Mouse (Mus musculus): ENCODE data around the gene Kif5c. TPM values are rescaled to one million over a fixed set of nuclear protein-coding genes. Genes with fewer than 3 reads are reported as not detected.
A peak's percentile ranks its signal among the peaks of the same experiment; 100 is the strongest.

Kif5c gene
- total and polyA plus RNA-seq, 2 experiments from 2014 or later = 151 to 262 TPM

- Histone ChIP-seq H3K27me3 (ENCODE audit: insufficient read depth, low read length) (no peaks in the 10 kb centered on the region), H3K27ac (peak overlapping the region; percentile 56), H3K9me3 (ENCODE audit: low read length) (no peaks in the 10 kb centered on the region), H3K36me3 (ENCODE audit: insufficient read depth, low read length) (peaks cover 11% of the 10 kb centered on the region), H3K4me1 (ENCODE audit: insufficient read depth, low read length) (peaks cover 20% of the 10 kb centered on the region; the same call in 1 of the 2 replicates), H3K4me3 (ENCODE audit: low read length) (no peak overlapping the region), H3K9ac (replicated peaks; ENCODE audit: low read length) (no peak overlapping the region), H3K4me2 (ENCODE audit: low read depth, low read length) (0 out of 2 replicates have a peak overlapping the region, but pooled peaks have one; percentile 19)
- 45% methylated on average over 9 of the region's 9 CpGs for WGBS
- ATAC-seq (no peak), DNase-seq (ENCODE audit: low spot score) (no peak)
- TF ChIP-seq CTCF (IDR thresholded peaks at IDR 0.05; ENCODE audit: low read depth) = no peak
Observed at GRCm38 (mm10) chr2:49720343-49720742, 101.2 kb downstream of the Kif5c start.

- Histone ChIP-seq H3K9ac (replicated peaks; ENCODE audit: low read length) (no peak overlapping the region), H3K27ac (0 out of 2 replicates have a peak overlapping the region, but pooled peaks have one; percentile 7), H3K4me3 (ENCODE audit: low read length) (no peak overlapping the region), H3K9me3 (ENCODE audit: low read length) (no peaks in the 10 kb centered on the region), H3K4me2 (ENCODE audit: low read depth, low read length) (no peak overlapping the region), H3K36me3 (ENCODE audit: insufficient read depth, low read length) (peaks cover 13% of the 10 kb centered on the region), H3K4me1 (ENCODE audit: insufficient read depth, low read length) (peaks cover 20% of the 10 kb centered on the region; the same call in 1 of the 2 replicates), H3K27me3 (ENCODE audit: insufficient read depth, low read length) (no peaks in the 10 kb centered on the region)
- WGBS = 32% methylated on average over 9 of the region's 9 CpGs
- ATAC-seq (no peak), DNase-seq (ENCODE audit: low spot score) (peak; percentile 43)
- no peak for TF ChIP-seq CTCF (IDR thresholded peaks at IDR 0.05; ENCODE audit: low read depth)
Observed at GRCm38 (mm10) chr2:49722331-49722730, 103.2 kb downstream of the Kif5c start.

DNA sequence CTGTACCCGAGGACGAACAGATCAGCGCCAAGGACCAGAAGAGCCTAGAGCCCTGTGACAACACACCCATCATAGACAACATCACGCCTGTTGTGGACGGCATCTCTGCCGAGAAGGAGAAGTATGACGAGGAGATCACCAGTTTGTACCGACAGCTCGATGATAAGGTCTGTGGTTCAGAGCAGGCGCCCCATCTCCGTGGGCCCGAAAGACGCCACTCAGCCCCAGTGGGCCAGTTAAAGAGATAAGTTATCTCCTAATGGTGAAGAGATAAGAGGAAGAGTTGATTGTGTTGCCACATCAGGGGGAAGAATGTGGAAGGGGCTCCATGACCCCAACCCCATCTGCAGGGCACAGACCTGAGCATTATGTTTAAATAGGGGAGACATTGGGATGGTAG, 103.9 kb downstream of the Kif5c start:
- no peak overlapping the region for H3K9ac ChIP-seq (replicated peaks; ENCODE audit: low read length)
- ATAC-seq (no peak), DNase-seq (ENCODE audit: low spot score) (no peak)
- H3K4me1 ChIP-seq (ENCODE audit: insufficient read depth, low read length) = peaks cover 20% of the 10 kb centered on the region; the same call in 1 of the 2 replicates
- H3K36me3 ChIP-seq (ENCODE audit: insufficient read depth, low read length) = peaks cover 13% of the 10 kb centered on the region
- no peaks in the 10 kb centered on the region for H3K27me3 ChIP-seq (ENCODE audit: insufficient read depth, low read length)
- no peak overlapping the region for H3K4me3 ChIP-seq (ENCODE audit: low read length)
- TF ChIP-seq CTCF (IDR thresholded peaks at IDR 0.05; ENCODE audit: low read depth) = no peak
- WGBS = 70% methylated on average over 13 of the region's 13 CpGs
- H3K9me3 ChIP-seq (ENCODE audit: low read length) = no peaks in the 10 kb centered on the region
- H3K27ac ChIP-seq = no peak overlapping the region
- no peak overlapping the region for H3K4me2 ChIP-seq (ENCODE audit: low read depth, low read length)

- H3K36me3 ChIP-seq (ENCODE audit: insufficient read depth, low read length) = peaks cover 29% of the 10 kb centered on the region
- no peaks in the 10 kb centered on the region for H3K9me3 ChIP-seq (ENCODE audit: low read length)
- no peaks in the 10 kb centered on the region for H3K27me3 ChIP-seq (ENCODE audit: insufficient read depth, low read length)
- H3K9ac ChIP-seq (replicated peaks; ENCODE audit: low read length) = no peak overlapping the region
- no peak overlapping the region for H3K4me3 ChIP-seq (ENCODE audit: low read length)
- no peak overlapping the region for H3K4me2 ChIP-seq (ENCODE audit: low read depth, low read length)
- H3K27ac ChIP-seq = no peak overlapping the region; the same call in 1 of the 2 replicates
- H3K4me1 ChIP-seq (ENCODE audit: insufficient read depth, low read length) = peaks cover 9% of the 10 kb centered on the region; the same call in 1 of the 2 replicates
- ATAC-seq (peak; percentile 36; the same call in 1 of the 2 replicates), DNase-seq (ENCODE audit: low spot score) (no peak)
- WGBS = 79% methylated on average over 11 of the region's 11 CpGs
- no peak for TF ChIP-seq CTCF (IDR thresholded peaks at IDR 0.05; ENCODE audit: low read depth)
Observed at GRCm38 (mm10) chr2:49726672-49727071, 107.6 kb downstream of the Kif5c start.

DNA sequence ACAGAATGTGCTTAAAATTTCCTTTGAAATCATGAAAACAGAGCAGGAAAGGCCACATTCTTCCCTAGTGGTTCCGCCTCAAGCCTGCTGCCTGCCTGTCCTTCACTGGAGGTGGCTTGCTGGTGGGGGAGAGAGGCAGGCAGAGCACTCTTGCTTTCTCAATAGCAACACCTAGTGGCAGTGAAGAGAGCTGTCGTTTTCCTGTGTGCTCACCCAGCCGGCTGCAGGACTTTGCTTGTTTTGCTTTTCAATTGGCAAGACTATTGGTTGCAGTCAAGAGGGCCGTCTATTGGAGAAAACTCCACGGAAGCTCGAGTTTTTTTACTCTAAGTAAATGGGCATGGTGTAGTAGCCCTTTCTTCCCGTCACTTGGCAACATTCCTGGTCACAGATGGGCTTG, 108.1 kb downstream of the Kif5c start:
- no peak overlapping the region; the same call in 1 of the 2 replicates for H3K27ac ChIP-seq

GRCm38 (mm10) chr2:49727686-49728085, 108.6 kb downstream of the Kif5c start:
- no peak for ATAC-seq
- WGBS = 69% methylated on average over 4 of the region's 4 CpGs
- H3K4me3 ChIP-seq (ENCODE audit: low read length) = no peak overlapping the region

More for the DNA sequence above, 108.1 kb downstream of the Kif5c start:
- 9% methylated on average over 7 of the region's 7 CpGs for WGBS
- Histone ChIP-seq H3K4me2 (ENCODE audit: low read depth, low read length) (no peak overlapping the region), H3K27me3 (ENCODE audit: insufficient read depth, low read length) (no peaks in the 10 kb centered on the region), H3K36me3 (ENCODE audit: insufficient read depth, low read length) (peaks cover 32% of the 10 kb centered on the region), H3K4me3 (ENCODE audit: low read length) (no peak overlapping the region), H3K9me3 (ENCODE audit: low read length) (no peaks in the 10 kb centered on the region), H3K9ac (replicated peaks; ENCODE audit: low read length) (no peak overlapping the region), H3K4me1 (ENCODE audit: insufficient read depth, low read length) (0 out of 2 replicates have a peak, but pooled peaks cover 5% of the 10 kb centered on the region)
- peak; percentile 91 for TF ChIP-seq CTCF (IDR thresholded peaks at IDR 0.05; ENCODE audit: low read depth)
- DNase-seq (ENCODE audit: low spot score) (peak; percentile 93), ATAC-seq (peak; percentile 90)

GRCm38 (mm10) chr2:49728896-49729610, 110.0 kb downstream of the Kif5c start:
- H3K36me3 ChIP-seq (ENCODE audit: insufficient read depth, low read length) = peaks cover 46% of the 10 kb centered on the region
- H3K9ac ChIP-seq (replicated peaks; ENCODE audit: low read length) = no peak overlapping the region
- H3K4me1 ChIP-seq (ENCODE audit: insufficient read depth, low read length) = no peaks in the 10 kb centered on the region
- ATAC-seq (no peak), DNase-seq (ENCODE audit: low spot score) (no peak)
- TF ChIP-seq CTCF (IDR thresholded peaks at IDR 0.05; ENCODE audit: low read depth) = no peak
- no peak overlapping the region for H3K4me3 ChIP-seq (ENCODE audit: low read length)
- no peaks in the 10 kb centered on the region for H3K27me3 ChIP-seq (ENCODE audit: insufficient read depth, low read length)
- 90% methylated on average over 10 of the region's 10 CpGs for WGBS
- H3K27ac ChIP-seq = no peak overlapping the region
- H3K4me2 ChIP-seq (ENCODE audit: low read depth, low read length) = no peak overlapping the region
- H3K9me3 ChIP-seq (ENCODE audit: low read length) = no peaks in the 10 kb centered on the region

More at GRCm38 (mm10) chr2:49727686-49728085, 108.6 kb downstream of the Kif5c start:
- no peak for DNase-seq (ENCODE audit: low spot score)
- no peak for TF ChIP-seq CTCF (IDR thresholded peaks at IDR 0.05; ENCODE audit: low read depth)
- H3K27ac ChIP-seq = no peak overlapping the region
- no peak overlapping the region for H3K9ac ChIP-seq (replicated peaks; ENCODE audit: low read length)
- no peaks in the 10 kb centered on the region for H3K9me3 ChIP-seq (ENCODE audit: low read length)
- H3K4me1 ChIP-seq (ENCODE audit: insufficient read depth, low read length) = no peaks in the 10 kb centered on the region
- no peaks in the 10 kb centered on the region for H3K27me3 ChIP-seq (ENCODE audit: insufficient read depth, low read length)
- H3K4me2 ChIP-seq (ENCODE audit: low read depth, low read length) = no peak overlapping the region
- peaks cover 37% of the 10 kb centered on the region for H3K36me3 ChIP-seq (ENCODE audit: insufficient read depth, low read length)

Measured in hindbrain, postnatal 0 days (tissue).